Mouse (Mus musculus): ENCODE data around the gene Cd3e.

GRCm38 (mm10) chr9:45023638-45024037 lies 14.2 kb upstream of the Cd3e start:
- TF ChIP-seq CTCF (IDR thresholded peaks at IDR 0.05; ENCODE audit: low read depth, low read length) = no peak
- TF ChIP-seq POLR2A (IDR thresholded peaks at IDR 0.05; ENCODE audit: extremely low read depth, insufficient read depth, low read length) = no peak

Data from liver, adult 2 months (tissue).